Mouse (Mus musculus) liver, adult 2 months (tissue): ENCODE results near the gene Sox5.

Experiments used
- CTCF ChIP-seq: fragments of 200-500 bp; IDR thresholded peaks from 2 replicates; pipeline ENCODE4 v1.5.1; 2011; ENCODE audit warnings: low read depth, low read length, control low read depth
- POLR2A ChIP-seq: fragments of 200-500 bp; IDR thresholded peaks from 2 replicates; pipeline ENCODE4 v1.6.1; 2011; ENCODE audit warnings: low read length, control low read depth; ENCODE audit not compliant: insufficient read depth; ENCODE audit errors: extremely low read depth

GRCm38 (mm10) chr6:144818016-144818415 is 36.2 kb upstream of the Sox5 start:
- TF ChIP-seq CTCF (no peak), POLR2A (no peak)
